Mouse (Mus musculus) small intestine, adult 2 months (tissue): ENCODE data around the gene Hist1h4j.

Source experiments
- CTCF ChIP-seq: fragments of 200-500 bp; IDR thresholded peaks from 2 replicates; pipeline ENCODE4 v1.5.1; 2012; ENCODE audit warnings: low read depth, mild to moderate bottlenecking, control low read depth, inconsistent platforms, low read length, moderate library complexity, mixed read lengths; ENCODE audit not compliant: insufficient replicate concordance, insufficient read length; ENCODE audit errors: extremely low read depth
- POLR2A ChIP-seq: fragments of 200-500 bp; IDR thresholded peaks from 2 replicates; pipeline ENCODE4 v1.6.1; 2012; ENCODE audit warnings: low read depth, mild to moderate bottlenecking, control low read depth, inconsistent platforms, low read length, moderate library complexity

GRCm38 (mm10) chr13:21727948-21728572 lies 6.8 kb upstream of the Hist1h4j start:
- TF ChIP-seq CTCF (no peak), POLR2A (no peak)
